Mouse (Mus musculus) megakaryocyte-erythroid progenitor cell, adult 5-6 weeks (primary cell): Measurements from ENCODE around the gene Hspa1a. TPM values are rescaled to one million over a fixed set of nuclear protein-coding genes. Genes with fewer than 3 reads are reported as not detected.
A peak's percentile ranks its signal among the peaks of the same experiment; 100 is the strongest.
"Not testable (repeated sequence)": the region's sequence is repeated elsewhere in the genome, so short reads cannot be mapped to it uniquely, and the experiment has no call there.

Experiments used
- ATAC-seq: replicated peaks from 2 replicates; pipeline ENCODE4 v1.8.0; 2016; ENCODE audit warnings: mild to moderate bottlenecking, inconsistent platforms; ENCODE audit not compliant: severe bottlenecking, poor library complexity, low FRiP score, low TSS enrichment
- total RNA-seq, 2 experiments: library from RNA; stranded (forward) in 1 of 2; stranded (reverse) in 1 of 2; fragments of 200-1000, 215-1000 nt in 1 of 2; fragments of >200 nt in 1 of 2; fragmentation: Nextera tagmentation in 1 of 2; gene quantifications; 2 replicates each; pipeline ENCODE4 v1.2.3; 2014 to 2017

The Hspa1a gene
- total RNA-seq, 2 experiments from 2014 or later: 10.1 to 43.3 TPM

DNA sequence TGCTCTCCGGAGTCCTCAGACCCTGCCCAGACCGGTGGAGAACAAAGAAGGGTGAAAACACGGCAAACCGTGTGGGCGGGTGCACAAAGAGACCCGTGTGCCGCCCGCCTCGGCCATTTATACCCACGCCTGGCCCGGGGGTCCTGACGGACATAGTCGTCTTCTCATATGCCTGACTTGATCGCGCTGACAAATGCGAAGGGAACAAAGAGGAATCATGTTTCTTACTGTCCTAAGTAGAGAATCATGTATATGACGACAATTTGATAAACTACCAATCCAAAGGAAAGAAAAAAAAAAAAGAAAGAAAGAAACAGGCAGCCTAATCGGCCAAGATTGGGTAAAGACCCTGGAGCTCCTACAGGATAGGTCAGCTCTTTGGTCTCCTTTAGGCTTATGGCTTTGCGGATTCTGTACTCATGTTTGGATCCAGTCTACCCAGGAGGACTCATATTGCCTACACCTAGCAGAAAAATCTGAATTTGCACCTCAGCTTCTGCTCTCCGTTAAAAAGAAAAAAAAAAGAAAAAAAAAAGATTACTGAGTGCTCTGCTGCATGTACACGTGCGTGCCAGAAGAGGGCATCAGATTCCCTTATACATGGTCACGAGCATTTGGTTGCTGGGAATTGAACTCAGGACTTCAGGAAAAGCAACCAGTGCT lies 19.4 kb downstream of the Hspa1a start:
- ATAC-seq: peak; percentile 67

DNA sequence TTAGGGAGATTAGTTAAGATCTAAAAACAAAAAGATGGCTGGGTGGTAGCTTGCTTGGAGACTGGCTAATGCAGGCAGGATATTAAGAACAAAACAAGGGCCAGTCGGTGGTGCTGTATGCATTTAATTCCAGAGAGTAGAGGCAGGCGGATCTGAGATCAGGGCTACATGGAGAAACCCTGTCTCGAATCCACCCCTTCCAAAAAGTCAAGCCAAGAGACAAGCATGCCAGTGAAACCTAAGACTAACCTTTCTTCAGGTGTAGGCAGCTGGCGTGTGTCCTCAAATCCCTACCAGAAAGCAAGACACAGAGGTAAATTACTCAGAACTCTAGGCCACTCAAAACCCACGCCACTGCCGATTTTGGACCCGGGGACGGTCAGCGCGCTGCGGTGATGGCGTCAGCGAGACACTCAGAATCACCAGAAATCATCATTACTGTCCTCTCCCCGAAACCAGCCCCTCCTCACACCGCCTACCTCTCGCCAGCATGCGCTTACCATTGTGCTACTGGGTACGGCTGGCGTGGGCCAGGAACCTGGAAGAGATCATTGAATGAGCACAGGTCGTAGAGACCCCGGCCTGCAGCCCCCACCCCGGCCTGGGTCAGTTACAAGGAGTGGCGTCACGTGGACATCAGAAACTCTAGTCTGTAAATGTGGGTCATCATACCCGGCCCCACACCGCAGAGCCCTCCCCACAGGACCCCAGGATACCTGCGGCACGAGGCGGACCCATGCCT lies 20.1 kb downstream of the Hspa1a start:
- peak; percentile 17 for ATAC-seq

DNA sequence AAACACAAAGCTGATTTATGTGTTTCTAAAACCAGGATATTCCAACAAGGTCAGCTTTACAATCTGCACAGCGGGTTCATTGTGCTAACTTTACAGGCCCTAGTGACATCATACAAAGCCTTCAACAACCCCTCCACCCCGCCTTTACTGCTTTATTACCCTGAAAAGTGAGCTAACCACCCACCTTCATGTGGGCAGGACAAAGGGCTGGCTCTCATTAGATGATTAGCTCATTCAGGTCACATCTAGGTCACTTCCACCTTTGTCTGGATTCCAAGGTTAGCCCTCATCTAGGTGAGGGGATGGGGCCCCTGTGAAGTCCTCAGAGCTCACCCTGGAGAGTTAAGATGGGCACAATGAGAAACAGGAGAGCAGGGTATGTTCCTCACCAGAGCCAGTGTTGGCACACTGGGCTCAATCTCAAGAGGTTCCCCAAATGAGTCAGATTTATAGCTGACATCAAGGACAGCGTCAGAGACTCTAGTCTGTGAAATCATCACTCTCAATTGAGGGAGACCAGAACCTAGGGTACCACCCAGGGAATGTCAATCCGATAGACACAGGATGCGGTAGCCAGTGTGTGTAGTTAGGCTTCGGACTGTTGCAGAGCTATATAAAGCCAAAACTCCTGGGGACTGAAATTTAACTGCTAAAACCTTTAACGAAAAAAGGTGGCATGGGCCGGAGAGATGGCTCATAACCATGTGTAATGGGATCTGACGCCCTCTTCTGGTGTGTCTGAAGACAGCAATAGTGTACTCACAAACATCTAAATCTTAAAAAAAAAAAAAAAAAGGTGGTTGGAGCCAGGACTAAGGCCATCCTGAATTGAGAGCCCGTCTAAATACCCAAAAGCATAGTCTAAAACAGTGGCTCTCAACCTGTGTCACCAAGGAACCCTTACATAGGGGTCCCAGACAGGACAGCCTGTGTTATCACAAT lies 21.2 kb downstream of the Hspa1a start:
- no peak for ATAC-seq

DNA sequence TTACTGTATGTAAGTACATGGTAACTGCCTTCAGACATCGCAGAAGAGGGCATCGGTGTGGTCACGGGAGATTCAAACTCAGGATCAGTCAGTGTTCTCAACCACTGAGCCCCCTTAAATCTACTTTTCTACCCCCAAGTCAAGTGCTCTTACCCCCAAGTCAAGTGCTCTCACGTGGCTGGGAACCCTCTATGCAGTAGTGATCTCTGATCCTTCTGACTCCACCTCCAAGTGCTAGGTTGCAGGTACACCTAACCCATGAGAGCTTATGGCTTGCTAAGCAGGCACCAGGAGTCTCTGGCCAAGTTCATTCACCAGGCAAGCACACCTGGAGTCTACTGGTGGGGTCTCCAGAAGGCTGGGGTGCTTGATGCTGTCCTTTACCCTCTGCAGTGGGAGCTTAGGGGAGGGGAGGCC lies 22.4 kb downstream of the Hspa1a start:
- ATAC-seq: no peak

DNA sequence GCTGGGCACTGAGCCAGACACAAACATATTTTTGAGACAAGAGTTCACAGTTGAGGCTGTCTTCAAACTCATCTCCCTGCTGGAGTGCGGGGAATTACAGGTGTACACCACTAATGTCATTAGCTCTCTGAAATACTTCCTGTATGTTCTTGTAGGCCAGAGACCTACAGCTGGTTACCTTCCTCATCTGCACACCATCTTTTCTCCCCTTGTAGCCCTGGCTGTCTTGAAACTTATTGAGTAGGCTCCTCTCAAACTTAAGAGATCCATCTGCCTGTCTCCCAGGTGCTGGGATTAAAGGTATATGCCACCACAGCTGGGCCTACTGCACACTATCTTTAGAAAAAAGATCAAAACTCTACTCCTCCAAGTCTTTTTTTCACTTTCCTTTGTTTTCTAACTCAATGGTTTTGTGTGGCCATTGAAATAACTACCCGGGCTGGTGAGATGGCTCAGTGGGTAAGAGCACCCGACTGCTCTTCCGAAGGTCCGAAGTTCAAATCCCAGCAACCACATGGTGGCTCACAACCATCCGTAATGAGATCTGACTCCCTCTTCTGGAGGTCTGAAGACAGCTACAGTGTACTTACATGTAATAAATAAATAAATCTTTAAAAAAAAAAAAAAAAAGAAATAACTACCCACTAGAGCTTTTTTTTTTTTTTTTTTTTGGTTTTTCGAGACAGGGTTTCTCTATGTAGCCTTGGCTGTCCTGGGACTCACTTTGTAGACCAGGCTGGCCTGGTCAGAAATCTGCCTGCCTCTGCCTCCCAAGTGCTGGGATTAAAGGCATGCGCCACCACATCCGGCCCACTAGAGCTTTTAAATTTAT lies 23.0 kb downstream of the Hspa1a start:
- ATAC-seq: not testable (repeated sequence)

DNA sequence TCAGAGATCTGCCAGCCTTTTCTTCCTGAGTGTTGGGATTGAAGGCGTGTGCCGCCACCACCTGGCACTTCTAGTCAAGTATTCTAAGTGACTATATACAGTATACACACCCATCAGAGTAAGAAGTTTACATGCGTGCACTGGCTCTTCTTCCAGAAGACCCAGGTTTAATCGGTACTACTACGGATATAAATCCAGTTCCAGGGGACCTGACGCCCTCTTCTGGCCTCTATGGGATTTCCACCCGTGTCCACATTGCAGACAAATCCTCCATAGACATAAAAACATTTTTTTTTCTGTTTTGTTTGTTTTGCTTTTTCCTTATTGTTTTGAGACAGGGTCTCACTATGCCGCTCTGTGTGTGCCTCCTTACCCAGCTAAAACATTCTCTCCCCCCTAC lies 24.4 kb downstream of the Hspa1a start:
- ATAC-seq: no peak

DNA sequence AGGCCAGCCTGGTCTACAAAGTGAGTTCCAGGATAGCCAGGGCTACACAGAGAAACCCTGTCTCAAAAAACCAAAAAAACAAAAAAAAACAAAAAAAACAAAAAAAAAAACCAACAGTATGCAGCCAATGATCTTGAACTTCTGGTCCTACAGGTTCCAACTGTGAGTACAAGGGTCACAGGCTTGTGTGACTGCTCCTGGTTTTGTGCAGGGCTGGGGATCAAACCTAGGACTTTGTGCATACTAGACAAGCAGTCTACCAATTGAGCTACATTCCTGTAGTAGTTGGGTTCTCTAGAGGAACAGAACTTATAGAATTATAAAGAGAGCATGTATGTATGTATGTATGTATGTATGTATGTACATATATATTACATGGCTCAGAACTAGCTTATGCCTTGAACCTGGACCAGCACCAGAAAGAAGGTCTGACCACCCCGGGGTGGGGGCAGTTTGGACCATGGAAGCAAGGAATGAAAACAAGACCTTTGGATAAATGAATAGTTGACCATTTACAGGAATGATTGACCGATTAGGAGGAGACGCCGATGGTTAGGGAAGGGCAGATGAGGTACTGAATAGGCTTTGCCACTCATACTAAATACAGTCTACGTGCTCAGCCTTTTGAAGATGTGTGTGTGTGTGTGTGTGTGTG lies 25.3 kb downstream of the Hspa1a start:
- no peak for ATAC-seq

DNA sequence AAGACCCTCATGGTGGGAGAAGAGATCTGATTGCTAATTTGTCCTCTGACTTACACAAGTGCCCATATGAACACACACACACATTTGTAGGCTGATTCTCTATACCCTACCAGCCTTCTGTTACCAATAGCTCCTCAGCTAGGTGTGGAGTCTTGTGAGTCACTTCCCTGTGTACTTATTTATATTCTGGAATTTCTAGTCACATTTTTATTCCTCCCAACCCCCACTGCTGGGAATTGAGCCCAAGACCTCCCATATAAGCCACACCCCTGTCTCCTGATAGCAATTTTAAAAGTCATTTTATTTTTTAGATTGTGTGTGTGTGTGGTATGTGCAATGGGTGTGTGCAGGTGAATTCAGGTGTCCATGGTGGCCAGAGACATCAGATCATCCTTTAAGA lies 27.6 kb downstream of the Hspa1a start:
- ATAC-seq: no peak

DNA sequence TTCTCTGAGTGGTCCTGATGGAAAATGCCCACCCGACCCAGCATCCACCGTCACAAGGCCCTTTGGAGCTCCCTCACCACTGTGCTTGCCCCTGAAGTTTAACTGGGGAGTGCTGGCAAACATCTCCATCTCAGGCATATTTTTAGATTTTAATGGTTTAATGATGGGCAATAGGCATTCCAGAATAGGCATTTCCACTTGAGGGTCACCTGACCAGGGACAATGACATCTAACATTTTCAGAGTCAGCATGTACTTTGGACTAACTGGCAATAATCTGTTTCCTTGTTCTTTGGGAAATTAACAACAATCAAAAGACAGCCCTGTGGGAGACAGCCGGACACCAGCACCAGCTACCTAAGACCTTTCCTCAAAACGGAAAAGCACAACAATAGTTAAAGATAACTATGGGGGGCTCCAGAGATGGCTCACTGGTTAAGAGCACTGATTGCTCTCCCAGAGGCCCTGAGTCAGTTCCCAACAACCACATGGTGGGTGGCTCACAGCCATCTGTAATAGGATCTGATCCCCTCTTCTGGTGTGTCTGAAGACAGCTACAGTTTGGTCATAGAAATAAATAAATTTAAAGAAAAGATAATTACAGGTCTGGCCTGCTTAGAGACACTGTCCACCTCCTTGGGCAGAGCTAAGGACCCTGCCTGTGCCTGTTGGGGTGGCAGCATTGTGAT lies 28.7 kb downstream of the Hspa1a start:
- ATAC-seq: no peak

DNA sequence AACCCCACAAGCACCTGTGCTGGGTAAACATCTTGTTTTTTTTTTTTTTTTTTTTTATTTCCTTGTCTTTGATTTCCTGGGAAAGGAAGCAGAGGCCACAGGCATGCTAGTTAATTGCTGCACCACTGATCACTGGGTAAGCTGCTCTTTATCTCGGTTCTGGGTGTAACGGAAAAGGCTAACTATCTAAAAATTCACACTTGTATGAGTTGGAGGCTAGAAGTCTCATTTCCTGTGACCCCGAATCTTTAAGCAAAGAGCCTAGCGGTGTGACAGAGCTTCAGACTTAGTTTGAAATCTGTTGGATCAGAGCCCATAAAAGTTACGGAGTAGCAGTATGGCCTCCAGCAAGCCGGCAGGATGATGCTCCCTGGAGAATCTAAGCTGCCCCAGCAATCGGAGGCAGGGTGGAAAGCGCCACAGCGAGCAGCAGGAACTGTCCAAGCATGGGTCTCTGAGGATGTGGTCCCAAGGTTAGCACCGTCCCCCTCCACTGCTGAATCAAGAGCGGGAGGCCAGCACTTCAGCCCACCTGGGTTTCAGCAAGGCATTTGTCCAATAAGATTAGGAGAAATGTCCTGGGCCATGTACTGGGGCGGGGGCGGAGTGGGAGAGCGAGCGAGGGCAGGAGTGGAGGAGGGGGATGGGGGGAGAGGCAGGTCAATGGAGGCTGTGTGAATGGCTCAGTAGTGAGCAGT lies 30.5 kb downstream of the Hspa1a start:
- peak; percentile 66 for ATAC-seq

DNA sequence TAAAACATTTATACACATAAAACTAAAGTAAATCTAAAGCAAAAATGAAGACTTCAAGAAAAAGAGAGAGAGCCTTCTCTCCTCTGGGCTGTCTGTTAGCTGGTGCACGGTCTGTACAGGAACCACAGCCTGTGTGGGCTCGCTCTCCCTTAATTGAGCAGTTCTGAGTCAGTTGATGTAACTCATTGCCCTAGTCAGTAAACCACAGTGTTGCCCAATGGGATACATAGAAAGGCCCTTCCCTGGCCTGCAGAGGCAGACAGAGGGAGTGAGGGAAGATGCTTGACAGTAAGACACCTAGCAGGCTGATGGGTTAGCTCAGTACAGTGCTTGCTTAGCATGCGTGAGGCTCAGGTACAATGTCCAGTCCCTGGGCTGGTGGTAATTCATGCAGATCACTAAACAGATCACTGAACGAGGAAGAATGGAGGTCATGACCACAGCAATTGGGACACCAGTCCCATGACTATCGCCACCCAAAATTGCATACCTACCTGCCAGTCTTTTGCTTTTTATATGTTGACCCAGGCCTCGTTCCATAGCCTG lies 33.9 kb downstream of the Hspa1a start:
- ATAC-seq: no peak

DNA sequence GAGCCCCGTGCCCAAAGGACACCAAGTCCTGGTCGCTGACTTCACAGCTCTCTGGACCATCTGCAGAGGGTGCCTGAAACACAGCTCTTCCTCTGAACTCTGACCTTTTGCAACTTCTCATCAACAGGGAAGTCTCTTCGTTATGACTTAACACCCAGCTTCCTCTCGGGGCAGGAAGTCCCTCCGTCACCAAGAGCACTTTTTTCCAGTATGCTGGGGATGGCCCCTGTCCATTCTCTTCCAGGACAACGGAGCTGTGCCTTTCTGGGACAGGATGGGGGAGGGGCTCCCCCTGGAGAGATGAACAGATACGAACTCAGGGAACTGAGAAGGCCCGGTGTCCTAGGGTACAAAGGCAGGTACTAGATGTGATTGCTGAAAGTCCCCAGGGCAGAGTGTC lies 37.1 kb downstream of the Hspa1a start:
- no peak for ATAC-seq

DNA sequence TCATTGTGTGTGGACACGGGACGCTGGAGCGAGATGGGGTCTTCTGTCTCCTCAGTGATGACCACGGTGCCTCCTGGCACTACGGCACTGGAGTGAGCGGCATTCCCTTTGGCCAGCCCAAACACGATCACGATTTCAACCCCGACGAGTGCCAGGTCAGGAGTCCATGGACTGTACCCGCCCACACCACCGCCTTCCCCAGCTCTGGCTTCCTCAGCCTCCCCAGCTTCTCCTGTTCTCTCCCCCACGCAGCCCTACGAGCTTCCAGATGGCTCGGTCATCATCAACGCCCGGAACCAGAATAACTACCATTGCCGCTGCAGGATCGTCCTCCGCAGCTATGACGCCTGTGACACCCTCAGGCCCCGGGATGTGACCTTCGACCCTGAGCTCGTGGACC lies 37.9 kb downstream of the Hspa1a start:
- no peak for ATAC-seq

DNA sequence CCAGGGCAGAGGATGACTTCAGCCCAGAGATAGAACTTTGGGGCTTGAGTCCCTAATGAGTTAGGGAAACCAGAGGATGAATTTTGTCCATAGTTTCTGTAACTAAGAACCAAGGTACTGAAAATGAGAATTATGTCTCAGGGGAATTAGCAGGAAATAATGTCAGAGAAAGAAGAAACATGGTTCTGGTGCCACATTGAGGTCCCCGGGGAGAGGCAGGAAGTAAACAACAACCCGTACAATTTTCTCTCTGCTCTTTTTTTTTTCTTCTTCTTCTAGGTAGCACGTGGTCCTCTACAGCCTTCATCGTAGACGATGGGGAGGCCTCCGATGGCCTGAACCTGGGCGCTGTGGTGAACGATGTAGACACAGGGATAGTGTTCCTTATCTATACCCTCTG lies 39.7 kb downstream of the Hspa1a start:
- ATAC-seq: no peak

DNA sequence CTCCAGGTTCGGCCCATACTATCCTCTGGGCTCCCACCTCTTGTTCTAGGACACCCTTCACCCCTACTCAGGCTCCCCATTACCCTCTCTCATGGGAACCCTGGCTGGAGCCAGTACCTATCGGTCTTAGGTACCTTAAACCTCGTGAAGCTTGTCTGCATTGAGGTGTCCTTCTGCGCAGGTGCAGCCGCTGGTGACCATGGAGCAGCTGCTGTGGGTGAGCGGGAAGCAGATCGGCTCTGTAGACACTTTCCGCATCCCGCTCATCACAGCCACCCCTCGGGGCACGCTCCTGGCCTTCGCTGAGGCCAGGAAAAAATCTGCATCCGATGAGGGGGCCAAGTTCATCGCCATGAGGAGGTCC lies 40.2 kb downstream of the Hspa1a start:
- ATAC-seq: no peak

DNA sequence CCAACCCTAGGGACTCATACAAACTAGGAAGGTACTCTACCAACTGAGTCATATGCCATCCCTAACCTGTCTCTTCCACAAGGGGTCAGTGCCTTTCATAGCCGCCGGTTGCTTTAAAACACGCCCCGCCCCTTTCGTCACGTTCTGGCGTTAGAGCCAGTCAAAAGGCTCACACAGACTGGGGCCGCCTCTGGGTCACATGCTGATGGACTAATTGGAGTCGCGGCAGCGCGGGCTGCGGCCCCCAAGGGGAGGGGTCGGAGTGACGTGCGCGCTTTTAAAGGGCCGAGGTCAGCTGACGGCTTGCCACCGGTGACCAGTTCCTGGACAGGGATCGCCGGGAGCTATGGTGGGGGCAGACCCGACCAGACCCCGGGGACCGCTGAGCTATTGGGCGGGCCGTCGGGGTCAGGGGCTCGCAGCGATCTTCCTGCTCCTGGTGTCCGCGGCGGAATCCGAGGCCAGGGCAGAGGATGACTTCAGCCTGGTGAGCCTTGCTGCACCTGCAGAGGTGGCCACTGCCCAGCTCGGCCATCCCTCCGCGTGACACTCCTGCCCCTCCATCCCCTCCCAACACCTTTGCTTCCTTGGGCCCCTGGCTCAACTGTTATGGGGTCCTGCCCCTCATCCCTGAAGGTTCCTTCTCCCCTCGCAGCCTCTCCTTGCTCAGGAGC lies 40.8 kb downstream of the Hspa1a start, which contains the start of gene Neu1:
Gene Neu1, plus strand, starts transcription at position 193 of the 674 bp plus-strand sequence.
- peak; percentile 95 for ATAC-seq

DNA sequence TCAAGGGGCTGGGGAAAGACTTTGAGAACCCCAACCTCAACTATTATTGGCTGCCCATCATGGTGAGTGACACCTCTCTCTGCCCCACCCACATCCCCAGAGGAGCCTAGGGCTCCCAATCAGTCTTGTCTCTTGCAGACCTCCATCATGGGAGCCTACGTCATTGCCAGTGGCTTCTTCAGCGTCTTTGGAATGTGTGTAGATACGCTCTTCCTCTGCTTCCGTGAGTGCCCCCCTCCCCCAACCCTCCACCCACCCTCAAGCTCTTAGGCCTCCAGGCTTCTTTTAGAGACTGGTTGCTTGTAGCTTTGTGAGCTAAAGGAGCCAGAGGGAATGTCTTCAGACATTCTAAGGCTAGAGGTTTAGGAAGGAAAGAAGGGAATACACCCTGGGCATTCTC lies 43.1 kb downstream of the Hspa1a start:
- ATAC-seq: no peak
